Mouse (Mus musculus) myocyte (in vitro differentiated cells): ENCODE results near the gene Arfip1. TPM values are rescaled to one million over a fixed set of nuclear protein-coding genes. Genes with fewer than 3 reads are reported as not detected.

ENCODE experiments used
- H3K27me3 ChIP-seq: one replicate; pipeline ENCODE4 v1.6.1; 2011; ENCODE audit not compliant: control insufficient read depth, insufficient read depth, insufficient read length
- H3K36me3 ChIP-seq: one replicate; pipeline ENCODE4 v1.6.1; 2011; ENCODE audit not compliant: control insufficient read depth, insufficient read depth
- H3K4me2 ChIP-seq: one replicate; pipeline ENCODE4 v1.6.1; 2011; ENCODE audit warnings: low read depth, control low read depth
- H3K4me3 ChIP-seq: one replicate; pipeline ENCODE4 v1.5.1; 2011; ENCODE audit warnings: mild to moderate bottlenecking, control low read depth, moderate library complexity
- H3K79me2 ChIP-seq: one replicate; pipeline ENCODE4 v1.6.1; 2011; ENCODE audit not compliant: control insufficient read depth, insufficient read depth
- H3ac ChIP-seq: one replicate; pipeline ENCODE4 v1.6.1; 2011; ENCODE audit not compliant: control insufficient read depth, insufficient read length
- CEBPB ChIP-seq: IDR thresholded peaks from 2 replicates; pipeline ENCODE4 v1.6.1; 2011; ENCODE audit warnings: mild to moderate bottlenecking, moderate library complexity; ENCODE audit not compliant: poor library complexity, insufficient read depth, severe bottlenecking
- E2F4 ChIP-seq: IDR thresholded peaks from one replicate; pipeline ENCODE4 v1.6.1; 2011; ENCODE audit warnings: mild to moderate bottlenecking, control low read depth, moderate library complexity; ENCODE audit not compliant: insufficient read depth
- MAX ChIP-seq: IDR thresholded peaks from one replicate; pipeline ENCODE4 v1.6.1; 2011; ENCODE audit warnings: low read depth, mild to moderate bottlenecking, control low read depth
- MYOD1 ChIP-seq, 3 experiments: IDR thresholded peaks; one replicate each; pipeline ENCODE4 v1.6.1; 2011; ENCODE audit warnings: control low read depth in 2 of 3, low read depth in 2 of 3, mild to moderate bottlenecking in 2 of 3, moderate library complexity in 1 of 3; ENCODE audit not compliant: insufficient read length in 2 of 3, control insufficient read depth in 1 of 3
- MYOG ChIP-seq, 3 experiments: IDR thresholded peaks; one replicate each; pipeline ENCODE4 v1.6.1; 2011; ENCODE audit warnings: control low read depth in 2 of 3, low read depth in 2 of 3, mild to moderate bottlenecking in 2 of 3; ENCODE audit not compliant: insufficient read length in 2 of 3, control insufficient read depth in 1 of 3, insufficient read depth in 1 of 3
- POLR2A ChIP-seq: IDR thresholded peaks from one replicate; pipeline ENCODE4 v1.6.1; 2011; ENCODE audit warnings: low read depth, mild to moderate bottlenecking, control low read depth, moderate library complexity; ENCODE audit not compliant: insufficient read length
- POLR2AphosphoS2 ChIP-seq: IDR thresholded peaks from one replicate; pipeline ENCODE4 v1.6.1; 2011; ENCODE audit warnings: low read depth, control low read depth; ENCODE audit not compliant: insufficient read length
- REST ChIP-seq: IDR thresholded peaks from one replicate; pipeline ENCODE4 v1.6.1; 2011; ENCODE audit warnings: mild to moderate bottlenecking, control low read depth, moderate library complexity; ENCODE audit not compliant: insufficient read depth, insufficient read length
- SRF ChIP-seq: IDR thresholded peaks from one replicate; pipeline ENCODE4 v1.6.1; 2011; ENCODE audit warnings: low read depth; ENCODE audit not compliant: control insufficient read depth, insufficient read length
- TCF12 ChIP-seq: IDR thresholded peaks from one replicate; pipeline ENCODE4 v1.6.1; 2011; ENCODE audit warnings: mild to moderate bottlenecking, control low read depth; ENCODE audit not compliant: poor library complexity, insufficient read depth, severe bottlenecking
- TCF3 ChIP-seq: IDR thresholded peaks from one replicate; pipeline ENCODE4 v1.6.1; 2011; ENCODE audit warnings: low read depth, control low read depth; ENCODE audit not compliant: insufficient read length
- USF1 ChIP-seq: IDR thresholded peaks from one replicate; pipeline ENCODE4 v1.6.1; 2011; ENCODE audit warnings: low read depth, mild to moderate bottlenecking, control low read depth, moderate library complexity
- polyA plus RNA-seq: library from polyadenylated mRNA; unstranded; fragments of >200 nt; fragmentation: generic; extraction: Trizol; gene quantifications from one replicate; pipeline ENCODE4 v1.2.1, GENCODE M21; 2012; ENCODE audit warnings: missing spikeins

Gene Arfip1
- polyA plus RNA-seq, 1 experiment, result 28.2 TPM

GRCm38 (mm10) chr3:84481104-84481503, 101.3 kb downstream of the Arfip1 start:
- H3ac ChIP-seq, result no peak overlapping the region
- no peak overlapping the region for H3K4me3 ChIP-seq
- H3K79me2 ChIP-seq, result no peaks in the 10 kb centered on the region
- peaks cover 14% of the 10 kb centered on the region for H3K27me3 ChIP-seq
- TF ChIP-seq REST (no peak), POLR2AphosphoS2 (no peak), TCF3 (no peak), USF1 (no peak), TCF12 (no peak), MAX (no peak), POLR2A (no peak), MYOD1 (IDR thresholded peaks at IDR 0.05; ENCODE audit: control insufficient read depth in 1 of 3, insufficient read length in 2 of 3, low read depth in 2 of 3) (no peak), SRF (no peak), CEBPB (no peak), E2F4 (no peak), MYOG (IDR thresholded peaks at IDR 0.05; ENCODE audit: control insufficient read depth in 1 of 3, insufficient read depth in 1 of 3, insufficient read length in 2 of 3, low read depth in 2 of 3) (no peak)
- no peaks in the 10 kb centered on the region for H3K36me3 ChIP-seq
- H3K4me2 ChIP-seq, result peak overlapping the region; percentile 88

GRCm38 (mm10) chr3:84480006-84480897, 102.2 kb downstream of the Arfip1 start, which contains the start of gene Fhdc1:
Gene Fhdc1, minus strand, starts transcription at chr3:84480429.
- Histone ChIP-seq H3K36me3 (no peaks in the 10 kb centered on the region), H3K79me2 (no peaks in the 10 kb centered on the region), H3K4me2 (peak within 1 kb of the TSS; percentile 88), H3K4me3 (peak within 1 kb of the TSS; percentile 10), H3ac (peak within 1 kb of the TSS; percentile 2), H3K27me3 (peaks cover 14% of the 10 kb centered on the region)
- TF ChIP-seq USF1 (no peak), MYOG (IDR thresholded peaks at IDR 0.05; ENCODE audit: control insufficient read depth in 1 of 3, insufficient read depth in 1 of 3, insufficient read length in 2 of 3, low read depth in 2 of 3) (no peak), TCF3 (no peak), SRF (no peak), POLR2A (no peak), TCF12 (no peak)

GRCm38 (mm10) chr3:84479293-84480005, 103.0 kb downstream of the Arfip1 start:
- H3K4me2 ChIP-seq, result peak overlapping the region; percentile 88

GRCm38 (mm10) chr3:84478896-84479292, 103.5 kb downstream of the Arfip1 start:
- H3K4me3 ChIP-seq, result peak overlapping the region; percentile 10
- no peak overlapping the region for H3ac ChIP-seq
- no peak for TF ChIP-seq SRF
- no peak for TF ChIP-seq POLR2AphosphoS2
- TF ChIP-seq MYOG (IDR thresholded peaks at IDR 0.05; ENCODE audit: control insufficient read depth in 1 of 3, insufficient read depth in 1 of 3, insufficient read length in 2 of 3, low read depth in 2 of 3), result no peak
- no peak for TF ChIP-seq USF1
- no peak for TF ChIP-seq TCF12
- no peak for TF ChIP-seq MAX
- no peak for TF ChIP-seq POLR2A
- TF ChIP-seq E2F4, result no peak
- no peak for TF ChIP-seq TCF3
- TF ChIP-seq MYOD1 (IDR thresholded peaks at IDR 0.05; ENCODE audit: control insufficient read depth in 1 of 3, insufficient read length in 2 of 3, low read depth in 2 of 3), result no peak
- TF ChIP-seq CEBPB, result no peak
- no peak for TF ChIP-seq REST
- H3K4me2 ChIP-seq, result peak overlapping the region; percentile 88
- H3K79me2 ChIP-seq, result no peaks in the 10 kb centered on the region
- H3K27me3 ChIP-seq, result peaks cover 14% of the 10 kb centered on the region
- no peaks in the 10 kb centered on the region for H3K36me3 ChIP-seq

More at GRCm38 (mm10) chr3:84479293-84480005, 103.0 kb downstream of the Arfip1 start:
- peak overlapping the region; percentile 2 for H3ac ChIP-seq
- TF ChIP-seq SRF (no peak), CEBPB (no peak), POLR2A (no peak), USF1 (no peak), TCF3 (no peak), E2F4 (no peak), MYOD1 (IDR thresholded peaks at IDR 0.05; ENCODE audit: control insufficient read depth in 1 of 3, insufficient read length in 2 of 3, low read depth in 2 of 3) (no peak), REST (no peak), MAX (no peak), MYOG (IDR thresholded peaks at IDR 0.05; ENCODE audit: control insufficient read depth in 1 of 3, insufficient read depth in 1 of 3, insufficient read length in 2 of 3, low read depth in 2 of 3) (no peak), TCF12 (no peak), POLR2AphosphoS2 (no peak)
- peak overlapping the region; percentile 10 for H3K4me3 ChIP-seq
- H3K27me3 ChIP-seq, result peaks cover 14% of the 10 kb centered on the region
- H3K36me3 ChIP-seq, result no peaks in the 10 kb centered on the region
- no peaks in the 10 kb centered on the region for H3K79me2 ChIP-seq

GRCm38 (mm10) chr3:84478195-84478594, 104.2 kb downstream of the Arfip1 start:
- Histone ChIP-seq H3K4me2 (no peak overlapping the region), H3K36me3 (no peaks in the 10 kb centered on the region), H3ac (no peak overlapping the region), H3K79me2 (no peaks in the 10 kb centered on the region), H3K4me3 (no peak overlapping the region), H3K27me3 (peaks cover 14% of the 10 kb centered on the region)
- no peak for TF ChIP-seq USF1
- TF ChIP-seq MAX, result no peak
- TF ChIP-seq POLR2AphosphoS2, result no peak
- no peak for TF ChIP-seq MYOD1 (IDR thresholded peaks at IDR 0.05; ENCODE audit: control insufficient read depth in 1 of 3, insufficient read length in 2 of 3, low read depth in 2 of 3)
- no peak for TF ChIP-seq CEBPB
- no peak for TF ChIP-seq REST
- no peak for TF ChIP-seq POLR2A
- no peak for TF ChIP-seq TCF12
- TF ChIP-seq TCF3, result no peak
- no peak for TF ChIP-seq E2F4
- no peak for TF ChIP-seq MYOG (IDR thresholded peaks at IDR 0.05; ENCODE audit: control insufficient read depth in 1 of 3, insufficient read depth in 1 of 3, insufficient read length in 2 of 3, low read depth in 2 of 3)
- TF ChIP-seq SRF, result no peak
